Mouse (Mus musculus) myocyte (in vitro differentiated cells): Measurements from ENCODE around the gene Ncoa5.

ENCODE experiments used
- CEBPB ChIP-seq: IDR thresholded peaks from 2 replicates; pipeline ENCODE4 v1.6.1; 2011; ENCODE audit warnings: mild to moderate bottlenecking, moderate library complexity; ENCODE audit not compliant: poor library complexity, insufficient read depth, severe bottlenecking
- MYOD1 ChIP-seq, 3 experiments: IDR thresholded peaks; one replicate each; pipeline ENCODE4 v1.6.1; 2011; ENCODE audit warnings: control low read depth in 2 of 3, low read depth in 2 of 3, mild to moderate bottlenecking in 2 of 3, moderate library complexity in 1 of 3; ENCODE audit not compliant: insufficient read length in 2 of 3, control insufficient read depth in 1 of 3
- POLR2A ChIP-seq: IDR thresholded peaks from one replicate; pipeline ENCODE4 v1.6.1; 2011; ENCODE audit warnings: low read depth, mild to moderate bottlenecking, control low read depth, moderate library complexity; ENCODE audit not compliant: insufficient read length

DNA sequence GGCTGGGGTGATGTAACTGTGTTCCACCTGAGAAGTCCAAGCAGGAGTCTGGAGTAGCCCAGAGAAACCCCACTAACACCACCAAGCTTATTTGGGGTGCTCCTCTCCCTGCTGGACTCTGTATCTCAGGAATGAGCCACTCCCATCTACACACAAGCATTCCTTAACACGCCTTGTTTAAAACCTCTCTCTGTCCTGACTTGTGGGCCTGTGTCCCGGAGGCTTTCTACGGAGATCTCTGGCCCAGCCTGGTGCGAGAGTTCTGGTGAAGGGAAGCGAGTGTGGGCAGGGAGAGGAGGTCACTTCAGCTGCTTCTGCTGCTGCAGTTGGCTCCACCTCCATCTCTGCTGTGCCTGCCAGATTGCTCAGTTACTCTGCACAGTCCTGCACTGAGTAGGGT lies 78.5 kb downstream of the Ncoa5 start:
- no peak for TF ChIP-seq POLR2A
- no peak for TF ChIP-seq CEBPB
- TF ChIP-seq MYOD1 (IDR thresholded peaks at IDR 0.05; ENCODE audit: control insufficient read depth in 1 of 3, insufficient read length in 2 of 3, low read depth in 2 of 3): no peak
